Mouse (Mus musculus) bone marrow macrophage, adult 2 months (primary cell): Measurements from ENCODE around the gene Dpp9.

Source experiments
- CTCF ChIP-seq: IDR thresholded peaks from 2 replicates; pipeline ENCODE4 v1.5.1; 2012; ENCODE audit warnings: low read depth, mild to moderate bottlenecking, low read length, moderate library complexity
- POLR2A ChIP-seq: IDR thresholded peaks from 2 replicates; pipeline ENCODE4 v1.6.1; 2012; ENCODE audit warnings: mild to moderate bottlenecking, low read depth, low read length, borderline replicate concordance

- TF ChIP-seq CTCF (no peak), POLR2A (no peak)
Measured at GRCm38 (mm10) chr17:56266271-56266670, 47.6 kb upstream of the Dpp9 start.
